Mouse (Mus musculus) ES-Bruce4 (cell line): ENCODE data around the gene Kcnma1. TPM values are rescaled to one million over a fixed set of nuclear protein-coding genes. Genes with fewer than 3 reads are reported as not detected.

Experiments
- H3K27ac ChIP-seq: 2 replicates; pipeline ENCODE4 v1.5.1; 2012; ENCODE audit warnings: low read length, inconsistent platforms; ENCODE audit not compliant: insufficient read depth
- H3K27me3 ChIP-seq: 2 replicates; pipeline ENCODE4 v1.6.1; 2012; ENCODE audit warnings: mild to moderate bottlenecking, low read length, inconsistent platforms; ENCODE audit not compliant: control insufficient read depth, poor library complexity, insufficient read depth, severe bottlenecking
- H3K36me3 ChIP-seq: 2 replicates; pipeline ENCODE4 v1.6.1; 2012; ENCODE audit warnings: inconsistent platforms, mild to moderate bottlenecking, low read length, moderate library complexity; ENCODE audit not compliant: control insufficient read depth, poor library complexity, insufficient read depth, severe bottlenecking
- H3K4me1 ChIP-seq: one replicate; pipeline ENCODE4 v1.8.1; 2011; ENCODE audit warnings: low read length; ENCODE audit not compliant: control insufficient read depth, insufficient read depth
- H3K4me3 ChIP-seq: 2 replicates; pipeline ENCODE4 v1.5.1; 2011; ENCODE audit warnings: low read depth, mild to moderate bottlenecking, low read length
- H3K9ac ChIP-seq: 2 replicates; pipeline ENCODE4 v1.6.1; 2012; ENCODE audit warnings: low read depth, mild to moderate bottlenecking, inconsistent platforms; ENCODE audit not compliant: poor library complexity, severe bottlenecking
- H3K9me3 ChIP-seq: replicated peaks from 2 replicates; pipeline ENCODE4 v1.6.1; 2012; ENCODE audit warnings: mild to moderate bottlenecking, low read length, inconsistent platforms; ENCODE audit not compliant: control insufficient read depth, poor library complexity, insufficient read depth, severe bottlenecking
- CTCF ChIP-seq: IDR thresholded peaks from one replicate; pipeline ENCODE4 v1.8.1; 2011; ENCODE audit warnings: low read depth, low read length
- EP300 ChIP-seq: IDR thresholded peaks from 2 replicates; pipeline ENCODE4 v1.6.1; 2011; ENCODE audit warnings: low read depth, low read length; ENCODE audit not compliant: insufficient read depth
- POLR2A ChIP-seq: IDR thresholded peaks from one replicate; pipeline ENCODE4 v1.8.1; 2011; ENCODE audit warnings: low read length; ENCODE audit not compliant: insufficient read depth
- polyA plus RNA-seq: library from polyadenylated mRNA; stranded (reverse); fragments of >200 nt; gene quantifications from 2 replicates; pipeline ENCODE4 v1.2.4, GENCODE M21; 2011; ENCODE audit warnings: low read depth; ENCODE audit not compliant: missing spikeins, insufficient read depth, insufficient read length

The Kcnma1 gene
- polyA plus RNA-seq, 1 experiment, result 1.8 TPM

GRCm38 (mm10) chr14:23734200-23734599 lies 280.1 kb downstream of the Kcnma1 start:
- Histone ChIP-seq H3K9ac (no peak overlapping the region), H3K9me3 (no peaks in the 10 kb centered on the region), H3K4me3 (no peak overlapping the region), H3K27ac (no peak overlapping the region), H3K4me1 (no peaks in the 10 kb centered on the region), H3K27me3 (no peaks in the 10 kb centered on the region), H3K36me3 (no peaks in the 10 kb centered on the region)
- no peak for TF ChIP-seq CTCF
- no peak for TF ChIP-seq EP300
- TF ChIP-seq POLR2A, result no peak

- Histone ChIP-seq H3K27ac (no peak overlapping the region), H3K4me1 (no peaks in the 10 kb centered on the region), H3K4me3 (no peak overlapping the region), H3K9me3 (no peaks in the 10 kb centered on the region), H3K36me3 (no peaks in the 10 kb centered on the region), H3K27me3 (no peaks in the 10 kb centered on the region), H3K9ac (no peak overlapping the region)
- no peak for TF ChIP-seq POLR2A
Measured at GRCm38 (mm10) chr14:23729377-23729776, 284.9 kb downstream of the Kcnma1 start.

GRCm38 (mm10) chr14:23723701-23724430 lies 290.4 kb downstream of the Kcnma1 start:
- Histone ChIP-seq H3K27me3 (no peaks in the 10 kb centered on the region), H3K4me3 (no peak overlapping the region), H3K9me3 (no peaks in the 10 kb centered on the region), H3K27ac (no peak overlapping the region), H3K4me1 (no peaks in the 10 kb centered on the region), H3K9ac (no peak overlapping the region), H3K36me3 (no peaks in the 10 kb centered on the region)
- no peak for TF ChIP-seq CTCF
- TF ChIP-seq EP300, result no peak
- TF ChIP-seq POLR2A, result no peak

- no peak overlapping the region for H3K9ac ChIP-seq
- TF ChIP-seq EP300, result no peak
- no peak overlapping the region for H3K27ac ChIP-seq
- H3K4me3 ChIP-seq, result no peak overlapping the region
- H3K27me3 ChIP-seq, result no peaks in the 10 kb centered on the region
- no peaks in the 10 kb centered on the region; the same call in 1 of the 2 replicates for H3K9me3 ChIP-seq
- no peaks in the 10 kb centered on the region for H3K4me1 ChIP-seq
- H3K36me3 ChIP-seq, result no peaks in the 10 kb centered on the region
Measured at GRCm38 (mm10) chr14:23719246-23719645, 295.0 kb downstream of the Kcnma1 start.

GRCm38 (mm10) chr14:23718667-23719066 lies 295.6 kb downstream of the Kcnma1 start:
- H3K4me1 ChIP-seq, result no peaks in the 10 kb centered on the region
- TF ChIP-seq CTCF, result no peak
- H3K9ac ChIP-seq, result no peak overlapping the region
- H3K4me3 ChIP-seq, result no peak overlapping the region
- no peaks in the 10 kb centered on the region for H3K36me3 ChIP-seq
- H3K27me3 ChIP-seq, result no peaks in the 10 kb centered on the region
- H3K9me3 ChIP-seq, result no peaks in the 10 kb centered on the region; the same call in 1 of the 2 replicates
- no peak overlapping the region for H3K27ac ChIP-seq

GRCm38 (mm10) chr14:23714396-23715131 lies 299.7 kb downstream of the Kcnma1 start:
- Histone ChIP-seq H3K4me1 (no peaks in the 10 kb centered on the region), H3K27ac (no peak overlapping the region), H3K36me3 (no peaks in the 10 kb centered on the region), H3K27me3 (no peaks in the 10 kb centered on the region), H3K9ac (no peak overlapping the region), H3K9me3 (no peaks in the 10 kb centered on the region; the same call in 1 of the 2 replicates), H3K4me3 (no peak overlapping the region)
- no peak for TF ChIP-seq POLR2A
- TF ChIP-seq EP300, result no peak
- TF ChIP-seq CTCF, result no peak
